Mouse (Mus musculus): ENCODE data around the gene Irx6. TPM values are rescaled to one million over a fixed set of nuclear protein-coding genes. Genes with fewer than 3 reads are reported as not detected.

The Irx6 gene
- total RNA-seq, 2 experiments from 2014 or later = not detected

DNA sequence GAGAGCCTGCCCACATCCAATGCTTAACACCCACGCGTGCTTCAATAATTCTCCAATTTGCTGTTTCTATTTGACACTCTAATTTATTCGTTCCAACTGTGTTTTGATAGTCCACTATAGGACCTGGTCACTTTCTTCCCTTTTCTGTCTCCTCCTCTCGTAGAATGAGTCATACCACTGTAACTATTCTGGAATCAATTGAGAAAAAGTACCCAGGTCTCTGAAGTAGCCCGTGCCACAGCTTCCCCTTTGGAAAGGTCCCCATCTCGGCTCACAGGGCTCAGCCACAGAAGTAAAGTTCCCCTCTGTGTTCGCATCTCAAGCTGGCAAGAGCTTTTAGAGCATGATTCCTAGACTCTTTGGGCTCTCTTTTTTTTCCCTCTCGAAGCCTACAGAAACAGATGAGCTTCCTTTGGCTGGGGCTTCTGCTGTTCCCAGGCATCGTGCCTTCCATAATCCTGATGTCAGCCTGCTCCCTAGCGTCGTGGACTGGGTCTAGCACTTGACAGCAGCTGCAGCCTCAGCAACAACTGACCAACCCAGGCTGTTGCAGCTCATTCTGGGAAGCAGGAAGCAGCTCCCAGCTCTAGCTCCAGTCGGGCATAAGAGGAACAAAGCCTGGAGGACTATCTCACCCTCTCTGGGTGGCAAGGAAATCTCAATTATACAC, 47.3 kb downstream of the Irx6 start:
- ATAC-seq (replicated peaks; ENCODE audit: poor library complexity, severe bottlenecking) = no peak

DNA sequence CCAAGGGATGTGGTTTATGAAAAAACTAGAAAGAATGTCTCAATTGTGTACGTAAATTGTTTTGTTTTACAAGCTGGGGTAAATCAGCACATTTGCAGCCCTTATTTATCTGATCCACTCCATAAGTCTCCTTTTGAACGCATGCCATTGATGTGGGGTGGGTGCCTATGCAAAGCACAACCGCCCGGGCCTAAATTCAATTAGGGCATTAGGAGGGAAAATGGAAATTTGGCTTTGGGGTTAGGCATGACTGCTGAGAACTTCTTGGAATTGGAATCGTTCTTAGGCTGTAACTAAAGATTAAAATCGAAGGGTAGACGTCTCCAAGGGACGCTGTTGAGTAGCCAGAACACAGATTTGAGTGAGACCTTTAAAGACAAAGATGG, 47.8 kb downstream of the Irx6 start:
- ATAC-seq (replicated peaks; ENCODE audit: poor library complexity, severe bottlenecking) = no peak

DNA sequence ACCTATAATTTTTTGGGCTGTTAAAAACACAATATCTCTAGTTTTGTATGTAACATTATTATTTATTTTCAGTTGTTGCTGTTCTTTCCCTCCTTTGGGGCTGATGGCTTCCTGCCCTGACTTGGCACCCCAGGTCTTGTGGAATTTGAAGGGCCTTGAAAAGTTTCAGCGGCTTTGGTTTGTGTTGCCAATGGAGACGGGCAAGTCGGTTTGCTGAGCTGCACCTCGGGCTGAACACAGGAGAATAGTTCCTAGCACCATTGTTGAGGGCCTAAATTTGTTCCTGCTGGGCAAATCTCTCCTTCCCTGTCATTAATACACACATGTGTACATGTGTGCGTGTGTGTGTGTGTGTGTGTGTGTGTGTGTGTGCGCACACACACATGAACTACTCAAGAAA, 49.2 kb downstream of the Irx6 start:
- ATAC-seq (replicated peaks; ENCODE audit: poor library complexity, severe bottlenecking) = no peak

DNA sequence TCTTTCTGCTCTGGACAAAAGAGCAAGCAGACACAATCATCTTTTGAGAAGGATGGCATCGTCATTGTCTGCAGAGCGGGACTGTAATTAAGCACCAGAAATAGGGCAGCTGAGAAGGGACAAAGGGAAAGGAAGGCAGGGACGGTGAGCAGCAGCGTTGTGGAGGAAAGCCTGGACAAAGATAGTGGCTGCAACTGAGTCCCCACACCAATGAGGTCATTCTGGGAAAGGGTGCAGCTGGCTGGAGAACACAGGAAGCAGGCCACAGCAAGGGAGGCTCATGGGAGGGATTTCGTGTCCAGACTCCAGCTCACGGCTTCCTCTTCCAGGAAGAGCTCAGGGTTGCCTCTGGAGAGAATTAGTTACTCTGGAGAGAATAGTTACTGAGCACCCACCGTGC, 49.9 kb downstream of the Irx6 start:
- no peak for ATAC-seq (replicated peaks; ENCODE audit: poor library complexity, severe bottlenecking)

DNA sequence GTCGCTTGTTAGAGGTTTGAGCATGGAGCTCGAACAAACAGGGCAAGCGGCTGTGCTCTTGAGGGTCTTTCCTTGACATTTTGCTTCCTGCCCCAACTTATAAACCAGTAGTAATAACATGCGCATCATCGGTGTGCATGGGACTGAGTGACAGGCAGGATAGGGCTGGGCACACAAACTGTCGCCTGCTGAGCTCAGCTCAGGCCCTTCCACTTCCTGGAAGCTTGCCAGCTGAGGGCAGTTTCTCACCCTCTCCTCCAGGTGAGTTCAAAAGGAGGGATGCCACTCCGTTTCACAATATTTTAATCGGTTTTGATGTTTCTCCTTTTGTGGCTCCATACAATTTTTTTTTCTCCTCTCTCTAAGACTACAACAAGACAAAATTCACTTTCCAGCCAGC, 50.3 kb downstream of the Irx6 start:
- ATAC-seq (replicated peaks; ENCODE audit: poor library complexity, severe bottlenecking) = no peak

Other genes with a start within 250 kb of the Irx6 start
- 2.7 TPM in 1 of 2 replicates, not detected in the other for gene Mmp2, start 153.0 kb downstream of the Irx6 start, total RNA-seq (2014; fragmentation: Nextera tagmentation)
- 0.36 and 0.39 TPM in 2 replicates for gene Mmp2, start 153.0 kb downstream of the Irx6 start, total RNA-seq (2017)
- gene Lpcat2, start 181.1 kb downstream of the Irx6 start, total RNA-seq (2014; fragmentation: Nextera tagmentation) = 11.0 and 13.8 TPM in 2 replicates
- 9.9 and 14.6 TPM in 2 replicates for gene Lpcat2, start 181.1 kb downstream of the Irx6 start, total RNA-seq (2017)
- 4.2 TPM in 1 of 2 replicates, not detected in the other for gene Capns2, start 227.1 kb downstream of the Irx6 start, total RNA-seq (2014; fragmentation: Nextera tagmentation)
- gene Capns2, start 227.1 kb downstream of the Irx6 start, total RNA-seq (2017) = 0.98 and 1.7 TPM in 2 replicates

Measured in granulocyte monocyte progenitor cell, adult 5-6 weeks (primary cell).